Mouse (Mus musculus) kidney, embryonic 15.5 days (tissue): ENCODE results near the gene Macrod1. TPM values are rescaled to one million over a fixed set of nuclear protein-coding genes. Genes with fewer than 3 reads are reported as not detected.

Source experiments
- ATAC-seq: fragments of 200-750 bp; cut with Nextera tagmentation; replicated peaks from 2 replicates; pipeline ENCODE4 v1.8.0; 2017; ENCODE audit warnings: moderate TSS enrichment; ENCODE audit not compliant: low FRiP score
- H3K27ac ChIP-seq: fragments of 300-500 bp; sonication (generic); 2 replicates; pipeline ENCODE4 v1.5.1; 2015; ENCODE audit warnings: mild to moderate bottlenecking, inconsistent platforms
- H3K27me3 ChIP-seq: fragments of 300-500 bp; sonication (generic); 2 replicates; pipeline ENCODE4 v1.6.1; 2015; ENCODE audit warnings: inconsistent platforms
- H3K36me3 ChIP-seq: fragments of 300-500 bp; sonication (generic); 2 replicates; pipeline ENCODE4 v1.6.1; 2015; ENCODE audit warnings: inconsistent platforms
- H3K4me1 ChIP-seq: fragments of 300-500 bp; sonication (generic); 2 replicates; pipeline ENCODE4 v1.6.1; 2015; ENCODE audit warnings: inconsistent platforms
- H3K4me2 ChIP-seq: fragments of 300-500 bp; sonication (generic); 2 replicates; pipeline ENCODE4 v1.6.1; 2015; ENCODE audit warnings: moderate library complexity, mild to moderate bottlenecking, inconsistent platforms
- H3K4me3 ChIP-seq: fragments of 300-500 bp; sonication (generic); replicated peaks from 2 replicates; pipeline ENCODE4 v1.5.1; 2015; ENCODE audit warnings: mild to moderate bottlenecking, inconsistent platforms
- H3K9ac ChIP-seq: fragments of 300-500 bp; sonication (generic); 2 replicates; pipeline ENCODE4 v1.6.1; 2015; ENCODE audit warnings: mild to moderate bottlenecking, inconsistent platforms
- H3K9me3 ChIP-seq: fragments of 300-500 bp; sonication (generic); replicated peaks from 2 replicates; pipeline ENCODE4 v1.6.1; 2016; ENCODE audit warnings: inconsistent platforms
- WGBS: fragments of 180-500 bp; shearing (Covaris S2); methylation state at CpG from one replicate; pipeline ENCODE4 v1.1.7; 2015; ENCODE audit warnings: mixed read lengths; 5-methylcytosine and 5-hydroxymethylcytosine counted together
- polyA plus RNA-seq: library from polyadenylated mRNA; unstranded; fragments of >200 nt; fragmentation: Nextera tagmentation; extraction: Ambion mirVana; gene quantifications from 2 replicates; pipeline ENCODE4 v1.2.1, GENCODE M21; 2015

Gene Macrod1
- polyA plus RNA-seq, 1 experiment from 2014 or later: 13.9 TPM

DNA sequence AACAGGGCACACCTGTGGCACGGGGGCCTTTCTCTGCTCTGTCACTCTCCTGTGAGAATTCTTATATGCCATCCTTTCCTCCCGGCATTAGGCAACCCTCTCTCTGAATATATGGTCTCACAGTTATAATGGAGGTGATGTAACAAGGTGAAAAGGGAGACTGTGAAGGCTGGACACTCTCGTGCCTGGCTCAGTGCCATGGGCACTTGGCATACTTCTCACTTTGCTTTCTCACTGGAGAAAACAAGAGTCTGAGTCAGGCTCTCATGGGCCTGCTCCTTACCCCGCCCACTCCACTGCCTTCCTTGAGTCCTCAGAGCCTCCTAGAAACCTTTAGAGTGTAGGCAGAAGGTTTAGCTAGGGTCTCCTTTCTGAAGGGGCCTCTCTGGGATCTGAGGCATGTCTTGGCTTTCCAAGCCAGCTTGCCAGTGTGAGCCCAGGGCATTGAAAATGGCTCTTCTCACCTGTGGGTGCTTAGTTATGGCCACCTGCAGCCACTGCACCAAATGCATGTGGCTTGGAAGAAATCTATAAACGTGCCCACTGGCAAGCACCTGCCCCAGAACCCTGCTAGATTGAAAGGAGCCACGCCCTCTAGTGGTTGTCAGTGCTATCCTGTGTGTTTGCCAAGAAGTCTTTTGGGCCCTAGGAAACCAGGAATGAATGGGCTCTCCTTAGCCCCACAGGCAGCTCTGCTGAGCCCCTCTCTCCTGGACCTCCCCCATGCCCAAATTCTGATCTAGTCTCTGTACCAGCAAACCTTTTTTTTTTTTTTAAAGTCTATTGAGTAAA lies 51.7 kb downstream of the Macrod1 start:
- H3K27ac ChIP-seq: no peak overlapping the region
- WGBS: 62% methylated on average over 6 of the region's 6 CpGs
- no peaks in the 10 kb centered on the region for H3K9me3 ChIP-seq
- no peaks in the 10 kb centered on the region for H3K36me3 ChIP-seq
- peaks cover 49% of the 10 kb centered on the region for H3K27me3 ChIP-seq
- H3K4me1 ChIP-seq: peaks cover 86% of the 10 kb centered on the region
- no peak overlapping the region for H3K4me2 ChIP-seq
- ATAC-seq: no peak
- H3K4me3 ChIP-seq: no peak overlapping the region
- no peak overlapping the region for H3K9ac ChIP-seq

DNA sequence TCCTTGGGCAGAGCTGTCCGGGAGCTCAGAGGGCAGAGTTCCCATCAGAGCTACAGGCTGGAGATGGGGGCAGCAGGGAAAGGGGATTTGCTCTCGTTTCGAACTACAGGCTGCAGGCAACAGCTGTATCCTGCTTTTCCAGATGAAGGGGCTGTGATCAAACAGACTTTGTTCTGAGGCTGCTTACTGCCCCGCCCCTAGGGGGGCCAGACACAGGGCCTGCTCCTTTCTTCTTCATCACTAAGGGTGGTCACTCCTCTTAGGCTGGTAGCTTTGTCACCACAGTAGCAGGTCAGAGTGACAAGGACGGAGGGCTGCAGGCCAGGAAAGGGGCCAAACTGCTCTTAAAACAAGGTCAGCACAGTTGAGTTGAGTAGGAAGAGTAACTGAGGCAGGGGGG lies 53.5 kb downstream of the Macrod1 start:
- Histone ChIP-seq H3K4me3 (no peak overlapping the region), H3K27ac (no peak overlapping the region), H3K27me3 (peaks cover 52% of the 10 kb centered on the region), H3K4me2 (no peak overlapping the region), H3K9ac (no peak overlapping the region), H3K36me3 (no peaks in the 10 kb centered on the region), H3K4me1 (peaks cover 81% of the 10 kb centered on the region), H3K9me3 (no peaks in the 10 kb centered on the region)
- WGBS: 14% methylated on average over 5 of the region's 5 CpGs
- ATAC-seq: no peak

DNA sequence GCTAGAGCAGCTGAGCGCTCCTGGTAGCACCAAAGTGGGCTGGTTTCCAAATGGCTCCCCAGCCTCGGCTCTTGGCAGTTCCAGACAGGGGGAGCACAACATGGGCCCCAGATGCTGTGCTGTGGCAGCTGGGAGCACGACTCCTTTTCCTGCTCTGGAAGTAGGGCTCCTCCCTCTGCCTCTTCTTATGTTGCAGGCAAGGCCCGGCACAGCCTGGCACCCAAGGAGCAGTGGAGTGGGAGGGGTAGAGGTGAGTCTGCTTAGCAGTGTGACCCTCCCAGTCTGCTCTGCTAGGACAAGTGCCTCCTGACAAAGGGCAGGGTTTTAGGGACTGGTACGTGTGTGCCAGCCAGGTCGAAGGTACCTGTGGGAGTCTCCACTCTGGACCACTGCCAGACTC lies 54.3 kb downstream of the Macrod1 start:
- Histone ChIP-seq H3K9me3 (no peaks in the 10 kb centered on the region), H3K4me2 (no peak overlapping the region), H3K4me3 (no peak overlapping the region), H3K36me3 (no peaks in the 10 kb centered on the region), H3K4me1 (peaks cover 80% of the 10 kb centered on the region), H3K9ac (no peak overlapping the region), H3K27me3 (peaks cover 56% of the 10 kb centered on the region), H3K27ac (0 out of 2 replicates have a peak overlapping the region, but pooled peaks have one; percentile 19)
- ATAC-seq: no peak
- WGBS: 35% methylated on average over 6 of the region's 6 CpGs

DNA sequence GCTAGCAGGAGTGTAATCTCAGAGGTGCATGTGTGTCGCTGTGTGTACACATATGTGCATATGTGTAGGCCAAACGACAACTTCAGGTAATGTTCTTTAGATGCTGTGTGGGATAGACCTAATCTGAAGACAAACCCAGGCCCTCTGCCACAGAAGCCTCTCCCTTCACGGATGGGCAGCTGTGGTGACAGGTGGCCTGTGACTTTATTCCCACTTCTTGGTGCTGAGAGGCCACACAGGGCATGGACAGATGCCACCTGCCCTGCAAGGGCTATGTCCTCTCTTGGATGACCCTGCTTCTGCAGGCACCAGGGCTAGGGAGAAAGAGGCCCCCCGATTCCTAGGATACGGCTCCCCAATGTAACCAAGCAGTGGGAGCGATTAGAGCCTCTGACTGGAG lies 54.7 kb downstream of the Macrod1 start:
- H3K9me3 ChIP-seq: no peaks in the 10 kb centered on the region
- H3K4me3 ChIP-seq: no peak overlapping the region
- H3K4me2 ChIP-seq: no peak overlapping the region
- 66% methylated on average over 6 of the region's 6 CpGs for WGBS
- H3K27me3 ChIP-seq: peaks cover 61% of the 10 kb centered on the region
- H3K27ac ChIP-seq: peak overlapping the region; percentile 19; the same call in 1 of the 2 replicates
- H3K4me1 ChIP-seq: peaks cover 80% of the 10 kb centered on the region
- H3K9ac ChIP-seq: no peak overlapping the region
- no peaks in the 10 kb centered on the region for H3K36me3 ChIP-seq
- ATAC-seq: no peak

DNA sequence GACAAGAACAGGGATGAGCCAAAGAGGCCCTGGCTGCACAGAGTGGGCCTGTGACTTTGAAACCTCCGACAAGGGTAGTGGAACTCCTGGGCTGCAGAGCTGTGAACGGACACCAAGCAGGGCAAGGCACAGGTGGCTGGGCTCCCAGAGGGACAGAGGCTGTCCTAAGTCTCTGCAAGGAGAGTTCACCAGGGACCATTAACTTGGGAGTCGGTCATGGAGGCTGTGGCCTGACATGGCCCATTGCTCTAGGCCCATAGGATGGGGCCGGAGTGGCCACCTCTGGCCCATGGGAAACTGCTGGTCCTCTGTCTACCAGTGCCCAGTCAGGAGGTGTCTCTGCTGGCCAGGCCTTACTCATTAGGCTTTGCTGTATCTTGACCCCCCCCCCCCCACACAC lies 55.1 kb downstream of the Macrod1 start:
- Histone ChIP-seq H3K9me3 (no peaks in the 10 kb centered on the region), H3K4me3 (no peak overlapping the region), H3K4me1 (peaks cover 80% of the 10 kb centered on the region), H3K9ac (no peak overlapping the region), H3K27ac (peak overlapping the region; percentile 19; the same call in 1 of the 2 replicates), H3K36me3 (no peaks in the 10 kb centered on the region), H3K27me3 (peaks cover 64% of the 10 kb centered on the region), H3K4me2 (no peak overlapping the region)
- WGBS: 53% methylated on average over 4 of the region's 4 CpGs
- peak; percentile 50 for ATAC-seq

DNA sequence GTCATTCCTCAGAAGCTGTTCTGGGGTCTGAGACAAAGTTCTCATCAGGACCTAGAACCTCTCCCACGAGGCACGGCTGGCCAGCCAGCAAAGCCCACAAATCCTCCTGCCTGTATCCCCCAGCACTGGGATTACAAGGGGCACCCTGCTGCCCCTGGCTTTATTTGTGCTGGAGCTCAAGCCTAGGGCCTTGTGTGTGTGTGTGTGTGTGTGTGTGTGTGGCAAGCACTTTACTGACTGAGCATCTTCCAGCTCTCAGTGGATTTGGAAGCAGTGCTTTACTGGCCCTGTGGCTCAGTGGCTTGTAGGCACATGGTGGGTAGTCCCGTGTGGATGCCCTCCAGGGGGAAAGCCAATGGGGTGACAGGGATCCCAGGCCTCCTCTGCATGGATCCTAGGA lies 56.0 kb downstream of the Macrod1 start:
- Histone ChIP-seq H3K27ac (peak overlapping the region; percentile 76), H3K4me3 (no peak overlapping the region), H3K36me3 (no peaks in the 10 kb centered on the region), H3K4me2 (no peak overlapping the region), H3K4me1 (peaks cover 82% of the 10 kb centered on the region), H3K9ac (no peak overlapping the region), H3K27me3 (peaks cover 67% of the 10 kb centered on the region), H3K9me3 (no peaks in the 10 kb centered on the region)
- no peak for ATAC-seq
- WGBS: 29% methylated on average over 3 of the region's 3 CpGs

DNA sequence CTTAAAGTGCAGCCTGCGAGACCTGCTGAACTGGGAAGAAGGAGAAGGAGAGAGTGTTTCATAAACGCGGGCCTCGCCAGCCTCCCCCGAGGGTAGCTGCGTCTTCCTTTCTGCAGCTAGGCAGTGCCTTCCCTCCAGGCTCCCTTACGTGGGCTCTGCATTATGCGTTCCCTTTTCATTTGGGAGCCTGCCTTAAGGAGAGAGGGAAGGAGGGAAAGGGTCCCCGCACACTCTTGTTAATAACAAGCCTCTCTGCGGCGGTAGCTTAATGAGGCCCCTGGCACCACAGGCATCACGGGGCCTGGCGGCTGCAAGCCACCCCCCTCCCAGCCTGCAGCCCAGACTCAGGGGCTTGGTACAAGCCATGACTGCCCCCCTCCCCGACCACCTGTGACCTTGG lies 57.0 kb downstream of the Macrod1 start:
- H3K4me1 ChIP-seq: peaks cover 84% of the 10 kb centered on the region
- no peaks in the 10 kb centered on the region for H3K36me3 ChIP-seq
- no peak overlapping the region for H3K9ac ChIP-seq
- H3K27ac ChIP-seq: peak overlapping the region; percentile 76
- H3K4me2 ChIP-seq: 0 out of 2 replicates have a peak overlapping the region, but pooled peaks have one; percentile 14
- WGBS: 20% methylated on average over 14 of the region's 14 CpGs
- no peak for ATAC-seq
- H3K9me3 ChIP-seq: no peaks in the 10 kb centered on the region
- H3K27me3 ChIP-seq: peaks cover 66% of the 10 kb centered on the region
- no peak overlapping the region for H3K4me3 ChIP-seq

DNA sequence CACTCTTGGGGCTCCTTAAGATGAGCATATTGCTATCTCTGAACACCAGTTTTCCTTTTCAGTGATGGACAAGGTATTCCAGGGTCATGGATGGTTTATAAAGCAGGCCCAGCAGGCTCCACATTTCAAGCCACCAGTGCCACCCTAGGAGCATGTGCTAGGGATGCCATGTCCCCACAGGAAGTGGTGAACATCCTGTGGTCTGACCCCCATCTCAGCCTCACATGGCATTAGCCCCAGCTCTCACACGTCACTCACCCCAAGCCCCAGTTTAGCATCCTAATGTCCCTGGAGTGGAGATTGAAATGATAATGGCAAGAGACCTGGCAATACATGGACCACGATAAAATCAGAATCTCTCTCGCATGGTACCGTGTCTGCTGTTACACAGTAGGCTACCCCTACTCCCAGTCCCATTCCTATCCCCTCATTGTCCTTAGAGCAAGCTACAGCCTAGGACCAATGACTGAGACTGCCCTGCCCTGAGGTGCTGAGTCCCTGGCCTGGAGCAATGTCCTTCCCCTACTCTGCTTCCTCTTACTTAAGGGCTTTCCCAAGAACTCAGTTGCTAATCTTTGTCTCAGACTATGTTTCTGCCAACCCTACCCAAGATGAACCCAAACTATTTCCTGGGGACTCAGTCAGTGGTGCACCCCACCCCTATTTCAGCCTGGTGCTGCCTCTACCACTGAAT lies 59.6 kb downstream of the Macrod1 start:
- no peaks in the 10 kb centered on the region for H3K36me3 ChIP-seq
- H3K4me3 ChIP-seq: no peak overlapping the region
- no peak overlapping the region for H3K27ac ChIP-seq
- no peak overlapping the region for H3K9ac ChIP-seq
- H3K4me2 ChIP-seq: no peak overlapping the region
- ATAC-seq: no peak
- WGBS: 71% methylated on average over 4 of the region's 4 CpGs
- no peaks in the 10 kb centered on the region for H3K9me3 ChIP-seq
- H3K27me3 ChIP-seq: peaks cover 74% of the 10 kb centered on the region
- H3K4me1 ChIP-seq: peaks cover 82% of the 10 kb centered on the region

DNA sequence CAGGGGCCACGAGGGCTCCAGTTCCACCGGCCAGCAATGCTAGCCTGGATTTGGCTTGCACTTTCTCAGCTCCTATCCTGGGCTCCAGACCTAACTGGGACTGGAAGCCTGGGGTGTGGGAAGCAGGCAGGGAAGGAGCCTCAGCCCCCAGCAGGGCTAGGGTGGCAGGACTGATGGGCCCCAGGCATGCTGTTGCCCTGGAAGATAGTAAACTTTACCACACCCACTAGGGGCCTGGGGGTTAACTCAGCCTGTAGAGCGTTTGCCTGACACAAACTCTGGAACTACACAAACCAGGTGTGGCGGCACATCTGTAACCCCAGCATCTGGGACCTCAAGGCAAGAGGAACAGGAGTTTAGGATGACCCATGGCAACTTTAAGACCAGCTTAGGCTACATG lies 60.5 kb downstream of the Macrod1 start:
- Histone ChIP-seq H3K4me1 (peaks cover 82% of the 10 kb centered on the region), H3K4me2 (no peak overlapping the region), H3K9me3 (no peaks in the 10 kb centered on the region), H3K27me3 (peaks cover 76% of the 10 kb centered on the region), H3K9ac (no peak overlapping the region), H3K36me3 (no peaks in the 10 kb centered on the region), H3K27ac (no peak overlapping the region), H3K4me3 (no peak overlapping the region)
- WGBS: 37% methylated on average over 4 of the region's 4 CpGs
- no peak for ATAC-seq

DNA sequence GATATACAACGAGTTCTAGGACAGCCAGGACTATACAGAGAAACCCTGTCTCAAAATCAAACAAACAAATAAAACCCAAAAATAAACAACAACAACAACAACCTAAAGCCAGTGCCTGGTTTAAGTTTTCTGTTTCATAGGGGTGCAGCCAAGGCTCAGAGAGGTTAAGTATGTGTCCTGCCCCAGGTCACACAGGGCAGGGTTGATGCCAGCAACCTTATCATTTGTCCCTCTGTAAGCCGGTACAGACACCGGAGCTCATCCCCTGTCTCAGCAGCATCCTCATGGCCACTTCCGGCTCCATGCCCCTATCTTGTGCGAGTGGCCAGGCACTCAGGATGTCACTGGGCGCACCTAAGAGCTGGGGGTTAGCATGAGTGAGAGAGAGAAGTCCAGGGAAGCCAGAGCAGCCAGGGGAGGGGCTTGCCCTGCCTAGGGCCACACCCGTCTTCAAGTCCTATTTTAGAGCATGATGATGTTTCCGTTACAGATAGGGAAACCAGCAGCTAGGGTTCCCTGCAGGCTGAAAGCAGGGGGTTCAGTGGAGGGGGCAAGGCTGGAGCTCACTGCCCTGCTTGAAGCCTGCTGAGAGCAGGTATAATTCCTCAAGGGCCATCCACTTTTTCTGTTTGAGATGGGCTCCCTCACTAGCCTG lies 61.2 kb downstream of the Macrod1 start:
- no peak overlapping the region for H3K9ac ChIP-seq
- 0 out of 2 replicates have a peak overlapping the region, but pooled peaks have one; percentile 22 for H3K27ac ChIP-seq
- 78% methylated on average over 8 of the region's 8 CpGs for WGBS
- H3K4me3 ChIP-seq: no peak overlapping the region
- ATAC-seq: no peak
- H3K4me1 ChIP-seq: peaks cover 82% of the 10 kb centered on the region
- no peak overlapping the region for H3K4me2 ChIP-seq
- no peaks in the 10 kb centered on the region for H3K9me3 ChIP-seq
- H3K27me3 ChIP-seq: peaks cover 80% of the 10 kb centered on the region
- H3K36me3 ChIP-seq: no peaks in the 10 kb centered on the region

DNA sequence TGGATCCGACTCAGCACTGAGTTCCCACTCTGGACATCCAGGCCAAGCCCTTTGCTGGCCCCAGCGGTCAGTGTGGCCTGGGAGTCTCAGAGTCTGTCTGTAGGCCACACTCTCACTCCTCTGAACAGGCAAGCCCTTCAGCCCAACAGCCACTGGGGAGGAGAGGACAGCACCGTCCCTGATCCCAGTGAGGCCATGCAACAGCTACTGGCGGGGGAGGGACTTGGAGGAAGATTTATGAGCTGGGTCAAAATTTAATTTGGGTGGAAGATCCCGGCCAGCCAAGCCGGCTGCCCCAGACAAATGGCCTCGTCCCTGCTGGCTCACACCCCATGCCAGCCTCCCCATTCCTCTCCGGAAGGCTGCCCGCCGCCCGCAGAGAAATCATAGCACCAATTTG lies 64.6 kb downstream of the Macrod1 start:
- 14% methylated on average over 11 of the region's 11 CpGs for WGBS
- Histone ChIP-seq H3K27me3 (peaks cover 78% of the 10 kb centered on the region), H3K4me1 (peaks cover 60% of the 10 kb centered on the region), H3K36me3 (no peaks in the 10 kb centered on the region), H3K4me3 (no peak overlapping the region), H3K9ac (no peak overlapping the region), H3K9me3 (no peaks in the 10 kb centered on the region), H3K4me2 (peak overlapping the region; percentile 17; the same call in 1 of the 2 replicates), H3K27ac (peak overlapping the region; percentile 15)
- ATAC-seq: peak; percentile 74

DNA sequence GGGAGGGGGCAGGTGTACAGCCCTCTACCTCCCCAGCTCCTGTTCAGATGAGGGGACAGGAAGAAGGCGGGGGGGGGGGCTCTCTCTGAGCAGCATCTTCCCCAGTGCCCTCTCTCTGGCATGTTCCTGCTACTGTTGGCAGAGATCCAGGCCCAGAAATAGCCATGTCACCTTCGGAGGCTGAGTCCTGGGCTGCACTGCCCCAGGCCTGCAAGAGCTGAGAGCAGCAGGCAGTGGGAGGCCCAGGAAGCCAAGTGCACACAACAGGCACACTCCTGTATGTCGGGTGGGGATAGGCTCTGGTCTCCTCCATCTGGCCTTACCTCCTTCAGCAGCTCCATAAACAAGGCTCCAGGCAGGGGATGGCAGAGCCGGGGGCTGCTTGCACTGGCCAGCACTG lies 65.7 kb downstream of the Macrod1 start:
- H3K9ac ChIP-seq: no peak overlapping the region
- H3K4me2 ChIP-seq: no peak overlapping the region
- peaks cover 50% of the 10 kb centered on the region for H3K4me1 ChIP-seq
- H3K27ac ChIP-seq: peak overlapping the region; percentile 45; the same call in 1 of the 2 replicates
- H3K27me3 ChIP-seq: peaks cover 70% of the 10 kb centered on the region
- 53% methylated on average over 4 of the region's 4 CpGs for WGBS
- H3K9me3 ChIP-seq: no peaks in the 10 kb centered on the region
- no peak for ATAC-seq
- H3K36me3 ChIP-seq: no peaks in the 10 kb centered on the region
- no peak overlapping the region for H3K4me3 ChIP-seq
